Mouse (Mus musculus): ENCODE data around the gene Psma6. TPM values are rescaled to one million over a fixed set of nuclear protein-coding genes. Genes with fewer than 3 reads are reported as not detected.

Gene Psma6
- polyA plus RNA-seq, 1 experiment from 2014 or later = 292 TPM

GRCm38 (mm10) chr12:55420220-55420619 lies 36.2 kb downstream of the Psma6 start:
- Histone ChIP-seq H3K36me3 (ENCODE audit: control insufficient read depth, insufficient read depth) (peaks cover 41% of the 10 kb centered on the region), H3K4me2 (replicated peaks; ENCODE audit: low read depth) (no peak overlapping the region), H3K9ac (ENCODE audit: low read depth, low read length) (no peak overlapping the region), H3K27me3 (replicated peaks; ENCODE audit: control insufficient read depth, insufficient read depth, low read length) (no peaks in the 10 kb centered on the region), H3K4me3 (ENCODE audit: low read depth, low read length) (no peak overlapping the region), H3K27ac (ENCODE audit: low read depth, low read length) (no peak overlapping the region), H3K4me1 (replicated peaks; ENCODE audit: control insufficient read depth, insufficient read depth, low read length) (0 out of 2 replicates have a peak, but pooled peaks cover 7% of the 10 kb centered on the region), H3K9me3 (ENCODE audit: control insufficient read depth) (no peaks in the 10 kb centered on the region)
- ATAC-seq = no peak
- WGBS = 94% methylated on average over 24 of the region's 24 CpGs
- TF ChIP-seq CTCF (IDR thresholded peaks at IDR 0.05; ENCODE audit: low read depth) = no peak

DNA sequence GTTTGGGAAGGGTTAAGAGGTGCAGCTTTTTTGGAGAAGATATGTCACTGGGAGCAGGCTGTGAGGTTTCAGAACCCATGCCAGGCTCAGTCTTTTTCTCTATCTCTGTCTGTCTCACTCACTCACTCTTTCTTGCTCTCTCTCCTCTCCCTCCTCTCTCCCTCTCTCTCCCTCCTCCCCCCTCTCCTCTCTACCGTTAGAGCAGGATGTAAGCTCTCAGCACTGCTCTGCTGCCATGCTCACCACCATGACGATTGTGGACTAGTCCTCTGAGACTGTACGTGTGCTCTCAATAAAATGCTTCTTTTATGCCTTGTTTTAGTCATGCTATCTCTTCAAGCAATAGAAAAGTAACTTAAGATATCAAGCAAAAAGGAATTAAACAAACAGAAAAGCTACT lies 38.0 kb downstream of the Psma6 start:
- ATAC-seq = no peak
- H3K9me3 ChIP-seq (ENCODE audit: control insufficient read depth) = no peaks in the 10 kb centered on the region
- WGBS = 25% methylated on average over 3 of the region's 3 CpGs
- H3K9ac ChIP-seq (ENCODE audit: low read depth, low read length) = no peak overlapping the region
- no peaks in the 10 kb centered on the region for H3K4me1 ChIP-seq (replicated peaks; ENCODE audit: control insufficient read depth, insufficient read depth, low read length)
- H3K36me3 ChIP-seq (ENCODE audit: control insufficient read depth, insufficient read depth) = peaks cover 27% of the 10 kb centered on the region
- no peak overlapping the region for H3K4me3 ChIP-seq (ENCODE audit: low read depth, low read length)
- H3K4me2 ChIP-seq (replicated peaks; ENCODE audit: low read depth) = no peak overlapping the region
- no peak for TF ChIP-seq CTCF (IDR thresholded peaks at IDR 0.05; ENCODE audit: low read depth)
- H3K27ac ChIP-seq (ENCODE audit: low read depth, low read length) = no peak overlapping the region
- H3K27me3 ChIP-seq (replicated peaks; ENCODE audit: control insufficient read depth, insufficient read depth, low read length) = no peaks in the 10 kb centered on the region

DNA sequence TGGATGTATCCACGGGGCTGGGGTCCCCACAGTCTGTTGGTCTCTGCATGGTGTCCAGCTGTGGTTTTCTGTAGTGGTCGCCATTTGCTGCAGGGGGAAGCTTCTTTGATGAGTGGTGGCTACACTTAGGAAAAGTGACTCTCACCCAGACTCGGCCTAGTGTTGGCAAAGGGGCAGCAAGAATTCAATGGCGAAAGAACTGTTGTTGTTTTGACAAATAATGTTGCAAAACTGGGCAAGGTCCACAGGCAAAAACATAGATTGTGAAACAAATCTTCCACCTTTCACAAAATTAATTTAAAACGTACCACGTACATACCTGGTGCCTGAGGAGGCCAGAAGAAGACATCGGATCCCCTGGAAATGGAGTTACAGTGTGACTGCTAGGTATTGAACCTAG lies 42.3 kb downstream of the Psma6 start:
- Histone ChIP-seq H3K36me3 (ENCODE audit: control insufficient read depth, insufficient read depth) (no peaks in the 10 kb centered on the region), H3K27me3 (replicated peaks; ENCODE audit: control insufficient read depth, insufficient read depth, low read length) (no peaks in the 10 kb centered on the region), H3K4me3 (ENCODE audit: low read depth, low read length) (no peak overlapping the region), H3K9me3 (ENCODE audit: control insufficient read depth) (no peaks in the 10 kb centered on the region), H3K4me2 (replicated peaks; ENCODE audit: low read depth) (no peak overlapping the region), H3K4me1 (replicated peaks; ENCODE audit: control insufficient read depth, insufficient read depth, low read length) (no peaks in the 10 kb centered on the region), H3K27ac (ENCODE audit: low read depth, low read length) (no peak overlapping the region), H3K9ac (ENCODE audit: low read depth, low read length) (no peak overlapping the region)
- ATAC-seq = no peak
- no peak for TF ChIP-seq CTCF (IDR thresholded peaks at IDR 0.05; ENCODE audit: low read depth)
- WGBS = 94% methylated on average over 7 of the region's 7 CpGs

DNA sequence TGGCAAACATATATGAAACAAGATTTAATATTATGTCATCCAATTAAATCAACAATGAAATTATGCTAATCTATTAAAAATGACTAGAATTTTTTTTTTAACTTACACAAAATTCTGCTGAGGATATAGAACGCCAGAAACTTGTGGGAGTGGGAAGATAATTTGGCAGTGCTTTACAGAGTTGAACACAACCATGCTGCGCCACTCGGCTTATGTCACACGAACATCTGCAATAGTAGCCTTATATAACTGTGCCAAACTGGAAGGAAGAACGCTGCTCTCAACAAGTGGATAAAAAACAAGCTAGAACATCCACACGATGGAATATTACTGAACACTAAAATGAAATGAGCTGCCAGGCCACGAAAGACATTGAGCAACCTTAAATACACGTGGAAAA lies 45.2 kb downstream of the Psma6 start:
- Histone ChIP-seq H3K27me3 (replicated peaks; ENCODE audit: control insufficient read depth, insufficient read depth, low read length) (no peaks in the 10 kb centered on the region), H3K27ac (ENCODE audit: low read depth, low read length) (no peak overlapping the region), H3K9me3 (ENCODE audit: control insufficient read depth) (no peaks in the 10 kb centered on the region), H3K4me3 (ENCODE audit: low read depth, low read length) (no peak overlapping the region), H3K4me1 (replicated peaks; ENCODE audit: control insufficient read depth, insufficient read depth, low read length) (no peaks in the 10 kb centered on the region), H3K36me3 (ENCODE audit: control insufficient read depth, insufficient read depth) (no peaks in the 10 kb centered on the region), H3K9ac (ENCODE audit: low read depth, low read length) (no peak overlapping the region), H3K4me2 (replicated peaks; ENCODE audit: low read depth) (no peak overlapping the region)
- ATAC-seq = no peak
- 81% methylated on average over 8 of the region's 8 CpGs for WGBS
- TF ChIP-seq CTCF (IDR thresholded peaks at IDR 0.05; ENCODE audit: low read depth) = no peak

DNA sequence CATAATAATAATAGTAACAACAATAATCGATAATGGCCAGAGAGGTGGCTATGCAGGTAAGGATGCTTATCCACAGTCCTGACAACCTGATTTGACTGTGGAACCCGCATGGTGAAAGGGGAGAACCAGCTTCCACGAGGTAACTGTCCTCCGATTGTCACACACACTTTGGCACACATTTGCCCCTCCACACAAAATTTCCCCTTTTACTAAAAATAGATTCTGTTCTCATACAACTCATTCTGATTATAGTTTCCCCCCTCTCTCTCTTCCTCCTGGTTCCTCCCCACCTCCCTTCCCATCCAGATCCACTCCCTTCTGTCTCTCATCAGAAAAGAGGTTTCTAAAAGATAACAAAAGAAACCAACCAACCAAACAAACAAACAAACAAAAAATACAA lies 45.9 kb downstream of the Psma6 start:
- no peaks in the 10 kb centered on the region for H3K9me3 ChIP-seq (ENCODE audit: control insufficient read depth)
- ATAC-seq = no peak
- TF ChIP-seq CTCF (IDR thresholded peaks at IDR 0.05; ENCODE audit: low read depth) = no peak
- no peak overlapping the region for H3K9ac ChIP-seq (ENCODE audit: low read depth, low read length)
- no peaks in the 10 kb centered on the region for H3K27me3 ChIP-seq (replicated peaks; ENCODE audit: control insufficient read depth, insufficient read depth, low read length)
- H3K36me3 ChIP-seq (ENCODE audit: control insufficient read depth, insufficient read depth) = no peaks in the 10 kb centered on the region
- WGBS = 81% methylated on average over 4 of the region's 4 CpGs
- no peak overlapping the region for H3K27ac ChIP-seq (ENCODE audit: low read depth, low read length)
- no peak overlapping the region for H3K4me2 ChIP-seq (replicated peaks; ENCODE audit: low read depth)
- H3K4me1 ChIP-seq (replicated peaks; ENCODE audit: control insufficient read depth, insufficient read depth, low read length) = no peaks in the 10 kb centered on the region
- no peak overlapping the region for H3K4me3 ChIP-seq (ENCODE audit: low read depth, low read length)

DNA sequence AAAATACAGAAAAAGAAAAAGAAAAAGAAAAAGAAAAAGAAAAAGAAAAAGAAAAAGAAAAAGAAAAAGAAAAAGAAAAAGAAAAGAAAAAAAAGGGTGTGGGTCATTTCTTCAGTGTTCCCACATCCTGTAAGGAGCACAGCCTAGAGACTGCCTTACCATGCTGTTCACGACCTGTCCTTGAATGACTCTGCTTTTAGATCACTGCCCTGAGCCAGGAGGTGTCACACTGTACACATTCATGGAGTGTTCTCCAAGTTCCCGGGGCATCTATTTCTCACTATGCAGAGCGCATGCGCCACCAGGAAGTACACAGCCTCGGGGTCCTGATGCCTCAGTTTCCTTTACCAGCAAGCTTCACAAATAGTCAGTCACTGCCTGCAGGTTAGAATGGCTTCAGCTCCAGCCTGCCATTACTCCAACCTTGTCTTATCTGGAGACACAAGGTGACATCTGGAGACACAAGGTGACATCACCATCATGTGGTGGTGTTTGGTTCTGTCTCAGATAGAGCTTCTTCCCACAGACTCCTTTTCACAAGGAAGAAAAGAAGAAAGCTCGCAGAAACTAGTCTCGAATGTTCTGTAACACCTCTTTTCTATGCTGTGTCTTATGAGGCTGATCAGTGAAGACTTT lies 48.4 kb downstream of the Psma6 start:
- WGBS = 90% methylated on average over 7 of the region's 7 CpGs
- TF ChIP-seq CTCF (IDR thresholded peaks at IDR 0.05; ENCODE audit: low read depth) = no peak
- no peaks in the 10 kb centered on the region for H3K36me3 ChIP-seq (ENCODE audit: control insufficient read depth, insufficient read depth)
- no peaks in the 10 kb centered on the region for H3K9me3 ChIP-seq (ENCODE audit: control insufficient read depth)
- H3K4me3 ChIP-seq (ENCODE audit: low read depth, low read length) = no peak overlapping the region
- H3K9ac ChIP-seq (ENCODE audit: low read depth, low read length) = no peak overlapping the region
- no peak for ATAC-seq
- no peaks in the 10 kb centered on the region for H3K27me3 ChIP-seq (replicated peaks; ENCODE audit: control insufficient read depth, insufficient read depth, low read length)
- H3K4me1 ChIP-seq (replicated peaks; ENCODE audit: control insufficient read depth, insufficient read depth, low read length) = peaks cover 7% of the 10 kb centered on the region
- no peak overlapping the region for H3K4me2 ChIP-seq (replicated peaks; ENCODE audit: low read depth)
- no peak overlapping the region for H3K27ac ChIP-seq (ENCODE audit: low read depth, low read length)

GRCm38 (mm10) chr12:55432920-55433284 lies 48.9 kb downstream of the Psma6 start:
- WGBS = 91% methylated on average over 8 of the region's 8 CpGs

More at GRCm38 (mm10) chr12:55432920-55433284, 48.9 kb downstream of the Psma6 start:
- Histone ChIP-seq H3K4me1 (replicated peaks; ENCODE audit: control insufficient read depth, insufficient read depth, low read length) (peaks cover 7% of the 10 kb centered on the region), H3K9me3 (ENCODE audit: control insufficient read depth) (no peaks in the 10 kb centered on the region), H3K4me3 (ENCODE audit: low read depth, low read length) (no peak overlapping the region), H3K36me3 (ENCODE audit: control insufficient read depth, insufficient read depth) (no peaks in the 10 kb centered on the region), H3K27ac (ENCODE audit: low read depth, low read length) (no peak overlapping the region), H3K9ac (ENCODE audit: low read depth, low read length) (no peak overlapping the region), H3K4me2 (replicated peaks; ENCODE audit: low read depth) (no peak overlapping the region), H3K27me3 (replicated peaks; ENCODE audit: control insufficient read depth, insufficient read depth, low read length) (no peaks in the 10 kb centered on the region)
- no peak for ATAC-seq
- 0 out of 2 replicates have a peak, but pooled peaks have one; percentile 14 for TF ChIP-seq CTCF (IDR thresholded peaks at IDR 0.05; ENCODE audit: low read depth)
